Mouse (Mus musculus) forebrain, embryonic 16.5 days (tissue): ENCODE measurements around the gene Sptan1. TPM values are rescaled to one million over a fixed set of nuclear protein-coding genes. Genes with fewer than 3 reads are reported as not detected.
A peak's percentile ranks its signal among the peaks of the same experiment; 100 is the strongest.

Experiments
- ATAC-seq: fragments of 200-750 bp; cut with Nextera tagmentation; 2 replicates; pipeline ENCODE4 v1.8.0; 2017; ENCODE audit warnings: mild to moderate bottlenecking, moderate library complexity
- H3K27ac ChIP-seq: fragments of 300-500 bp; sonication (generic); 2 replicates; pipeline ENCODE4 v1.5.1; 2014; ENCODE audit warnings: low read length, control low read depth
- H3K27me3 ChIP-seq: fragments of 300-500 bp; sonication (generic); replicated peaks from 2 replicates; pipeline ENCODE4 v1.6.1; 2014; ENCODE audit warnings: low read length; ENCODE audit not compliant: control insufficient read depth, insufficient read depth
- H3K36me3 ChIP-seq: fragments of 300-500 bp; sonication (generic); 2 replicates; pipeline ENCODE4 v1.6.1; 2014; ENCODE audit not compliant: control insufficient read depth, insufficient read depth
- H3K4me1 ChIP-seq: fragments of 300-500 bp; sonication (generic); replicated peaks from 2 replicates; pipeline ENCODE4 v1.6.1; 2014; ENCODE audit warnings: low read length; ENCODE audit not compliant: control insufficient read depth, insufficient read depth
- H3K4me2 ChIP-seq: fragments of 300-500 bp; sonication (generic); 2 replicates; pipeline ENCODE4 v1.6.1; 2014; ENCODE audit warnings: mild to moderate bottlenecking, low read length, control low read depth
- H3K4me3 ChIP-seq: fragments of 300-500 bp; sonication (generic); replicated peaks from 2 replicates; pipeline ENCODE4 v1.5.1; 2014; ENCODE audit warnings: mild to moderate bottlenecking, low read length, control low read depth
- H3K9ac ChIP-seq: fragments of 300-500 bp; sonication (generic); replicated peaks from 2 replicates; pipeline ENCODE4 v1.6.1; 2014; ENCODE audit warnings: low read depth, low read length, control low read depth
- H3K9me3 ChIP-seq: fragments of 300-500 bp; sonication (generic); 2 replicates; pipeline ENCODE4 v1.6.1; 2016; ENCODE audit warnings: low read length; ENCODE audit not compliant: control insufficient read depth
- WGBS: fragments of 180-500 bp; shearing (Covaris S2); extraction: QIAGEN DNeasy Blood & Tissue Kit; methylation state at CpG from one replicate; pipeline ENCODE4 v1.1.7; 2014; 5-methylcytosine and 5-hydroxymethylcytosine counted together
- polyA plus RNA-seq: library from polyadenylated mRNA; unstranded; fragments of >200 nt; fragmentation: Nextera tagmentation; extraction: Ambion mirVana; gene quantifications from 2 replicates; pipeline ENCODE4 v1.2.1, GENCODE M21; 2015

Gene Sptan1
- polyA plus RNA-seq, 1 experiment from 2014 or later = 294 TPM

DNA sequence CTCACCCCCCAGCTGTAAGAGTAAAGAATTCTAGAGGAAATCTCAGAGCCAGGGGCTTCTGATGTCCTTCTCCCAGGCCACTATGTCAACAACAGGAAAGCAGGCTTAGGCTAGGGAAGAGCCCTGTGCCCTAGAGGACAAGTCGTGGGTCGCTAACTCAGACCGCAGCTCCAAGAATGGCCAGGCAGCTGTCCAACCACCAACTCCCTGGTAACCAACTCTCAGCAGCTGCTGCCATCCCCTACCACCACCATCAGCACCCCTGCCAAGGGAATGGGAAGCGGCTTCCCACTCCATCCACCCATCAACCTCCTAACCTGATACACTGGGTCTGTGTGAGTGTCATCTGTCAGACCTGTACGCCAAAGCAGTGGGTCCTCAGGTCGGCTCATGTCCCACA, 67.6 kb downstream of the Sptan1 start:
- Histone ChIP-seq H3K4me3 (no peak overlapping the region), H3K9ac (no peak overlapping the region), H3K4me2 (no peak overlapping the region), H3K36me3 (peaks cover 40% of the 10 kb centered on the region), H3K9me3 (no peaks in the 10 kb centered on the region), H3K27me3 (no peaks in the 10 kb centered on the region), H3K4me1 (no peaks in the 10 kb centered on the region), H3K27ac (no peak overlapping the region)
- 74% methylated on average over 6 of the region's 6 CpGs for WGBS
- ATAC-seq = no peak

DNA sequence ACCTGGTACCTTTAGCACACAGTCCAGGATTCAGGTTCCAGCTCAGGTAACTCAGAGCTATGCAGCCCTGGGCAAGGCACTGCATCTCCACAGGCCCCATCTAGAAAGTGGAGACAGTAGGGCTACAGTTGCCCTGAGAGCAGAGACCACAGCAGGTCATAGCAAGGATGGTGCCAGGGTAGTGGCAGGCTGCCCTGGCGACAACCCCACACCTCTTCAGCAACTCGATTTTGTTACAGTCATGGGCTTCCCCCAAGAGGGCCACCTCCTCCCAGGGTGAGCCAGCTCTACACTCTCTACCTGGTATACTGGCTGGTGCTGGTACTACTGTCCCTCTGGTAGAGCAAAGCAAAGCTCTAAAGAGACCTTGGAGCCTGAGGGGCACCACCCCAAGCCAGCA, 72.4 kb downstream of the Sptan1 start:
- Histone ChIP-seq H3K4me3 (no peak overlapping the region), H3K27me3 (no peaks in the 10 kb centered on the region), H3K9me3 (no peaks in the 10 kb centered on the region), H3K27ac (no peak overlapping the region), H3K4me2 (no peak overlapping the region), H3K4me1 (no peaks in the 10 kb centered on the region; the same call in 1 of the 2 replicates), H3K9ac (no peak overlapping the region), H3K36me3 (peaks cover 4% of the 10 kb centered on the region)
- WGBS = 93% methylated on average over 2 of the region's 2 CpGs
- ATAC-seq = no peak

DNA sequence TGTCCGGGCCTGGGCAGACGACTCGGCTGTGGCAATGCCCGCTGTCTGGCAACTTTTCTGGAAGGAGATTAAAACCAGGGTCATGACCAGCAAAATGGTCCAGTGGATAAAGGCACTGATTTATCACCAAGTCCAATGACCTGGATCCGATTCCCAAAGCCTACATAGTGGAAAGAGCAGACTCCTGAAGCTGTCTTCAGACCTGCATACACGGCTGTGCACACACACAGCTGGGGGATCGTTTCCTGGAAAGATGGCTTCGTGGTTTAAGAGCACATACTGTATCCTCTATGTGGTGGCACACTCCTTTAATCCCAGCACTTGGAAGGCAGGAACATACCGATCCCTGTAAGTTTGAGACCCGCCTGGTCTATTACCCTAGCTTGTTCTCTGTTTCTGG, 73.0 kb downstream of the Sptan1 start:
- Histone ChIP-seq H3K4me1 (no peaks in the 10 kb centered on the region; the same call in 1 of the 2 replicates), H3K4me3 (no peak overlapping the region), H3K9ac (no peak overlapping the region), H3K36me3 (peaks cover 4% of the 10 kb centered on the region), H3K9me3 (no peaks in the 10 kb centered on the region), H3K4me2 (no peak overlapping the region), H3K27me3 (no peaks in the 10 kb centered on the region), H3K27ac (no peak overlapping the region)
- 96% methylated on average over 10 of the region's 10 CpGs for WGBS
- no peak for ATAC-seq

DNA sequence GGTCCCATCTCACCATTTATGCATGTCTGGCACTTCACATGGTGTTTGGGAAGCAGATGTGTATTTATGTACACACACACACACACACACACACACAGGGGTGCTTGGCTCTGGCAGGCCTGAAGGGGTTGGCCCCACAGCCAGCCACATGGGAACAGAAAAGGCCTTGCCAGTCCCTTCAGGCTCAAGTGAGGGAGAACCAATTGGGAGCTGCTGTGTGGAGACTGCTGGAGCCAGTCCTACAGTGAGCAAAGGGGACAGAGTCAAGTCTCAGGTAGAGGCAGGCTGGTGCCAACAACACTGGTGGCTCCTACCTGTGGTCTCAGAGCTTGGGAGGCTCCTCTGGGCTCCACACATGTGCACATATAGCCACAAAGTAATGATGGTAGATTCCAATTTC, 74.3 kb downstream of the Sptan1 start:
- no peak overlapping the region for H3K4me2 ChIP-seq
- H3K9ac ChIP-seq = no peak overlapping the region
- H3K36me3 ChIP-seq = peaks cover 4% of the 10 kb centered on the region
- H3K27ac ChIP-seq = no peak overlapping the region
- H3K4me3 ChIP-seq = no peak overlapping the region
- H3K9me3 ChIP-seq = no peaks in the 10 kb centered on the region
- H3K27me3 ChIP-seq = no peaks in the 10 kb centered on the region
- no peak for ATAC-seq
- no peaks in the 10 kb centered on the region; the same call in 1 of the 2 replicates for H3K4me1 ChIP-seq

DNA sequence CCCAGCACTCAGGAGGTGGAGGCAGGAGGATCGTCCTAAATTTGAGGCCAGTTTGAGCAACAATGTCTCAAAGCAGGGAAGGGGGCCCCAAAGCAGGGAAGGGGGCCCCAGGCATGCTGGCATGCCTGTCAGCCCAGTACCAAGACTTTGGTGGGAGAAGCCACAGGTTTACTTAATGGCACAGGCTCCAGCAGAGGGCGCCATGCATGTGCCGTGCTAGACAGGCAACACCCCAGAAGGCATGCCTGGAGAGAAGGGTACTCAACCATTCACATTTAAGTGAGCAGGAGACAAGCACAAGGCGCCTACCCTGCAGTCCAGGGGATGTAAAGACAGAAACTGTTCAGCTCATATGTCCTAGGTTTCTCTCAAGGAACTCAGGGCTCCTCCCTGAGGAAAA, 77.1 kb downstream of the Sptan1 start:
- H3K9ac ChIP-seq = no peak overlapping the region
- ATAC-seq = no peak
- no peaks in the 10 kb centered on the region for H3K9me3 ChIP-seq

DNA sequence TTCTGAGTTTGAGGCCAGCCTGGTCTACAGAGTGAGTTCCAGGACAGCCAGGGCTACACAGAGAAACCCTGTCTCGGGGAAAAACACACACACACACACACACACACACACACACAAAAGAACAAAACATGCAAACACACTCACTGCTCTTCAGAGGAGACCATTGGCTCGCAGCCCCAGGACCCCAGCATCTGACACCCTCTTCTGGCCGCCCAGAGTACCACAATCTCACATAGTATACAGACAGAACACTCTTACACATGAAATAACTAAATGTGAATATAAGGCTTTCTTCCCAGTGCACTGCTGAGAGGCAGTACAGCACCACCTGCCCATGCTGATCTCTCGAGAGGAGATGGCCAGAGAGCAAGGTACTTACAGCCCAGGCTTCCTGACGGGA, 79.2 kb downstream of the Sptan1 start:
- Histone ChIP-seq H3K27me3 (no peaks in the 10 kb centered on the region), H3K9ac (no peak overlapping the region), H3K36me3 (no peaks in the 10 kb centered on the region), H3K4me2 (no peak overlapping the region), H3K4me3 (no peak overlapping the region), H3K27ac (no peak overlapping the region), H3K4me1 (peaks cover 9% of the 10 kb centered on the region), H3K9me3 (no peaks in the 10 kb centered on the region)
- 78% methylated on average over 5 of the region's 5 CpGs for WGBS
- no peak for ATAC-seq

More for the DNA sequence above, 77.1 kb downstream of the Sptan1 start:
- 3% methylated on average over 4 of the region's 4 CpGs for WGBS
- Histone ChIP-seq H3K36me3 (no peaks in the 10 kb centered on the region), H3K4me1 (peaks cover under 1% of the 10 kb centered on the region; the same call in 1 of the 2 replicates), H3K27ac (no peak overlapping the region), H3K27me3 (no peaks in the 10 kb centered on the region), H3K4me2 (no peak overlapping the region), H3K4me3 (no peak overlapping the region)

DNA sequence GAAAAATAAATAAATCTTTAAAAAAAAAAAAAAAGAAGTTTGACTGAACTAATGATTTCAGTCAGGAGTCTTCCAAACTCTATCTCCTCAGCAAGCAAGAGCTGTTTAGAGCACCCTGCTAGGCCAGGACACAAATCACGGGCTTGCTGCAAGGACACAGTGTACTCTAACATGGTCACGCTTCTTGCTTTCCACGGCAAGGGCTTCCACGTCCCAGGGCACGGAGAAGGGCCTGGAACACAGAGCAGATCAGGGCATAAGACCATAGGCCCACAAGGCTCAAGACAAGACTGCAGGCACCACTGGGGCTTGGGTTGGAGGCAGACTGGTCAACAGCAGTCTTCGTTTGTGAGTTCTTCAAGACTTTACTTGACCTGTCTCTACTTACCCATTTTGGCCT, 81.8 kb downstream of the Sptan1 start:
- Histone ChIP-seq H3K4me1 (peaks cover 9% of the 10 kb centered on the region), H3K9me3 (no peaks in the 10 kb centered on the region), H3K4me2 (no peak overlapping the region), H3K9ac (no peak overlapping the region), H3K27me3 (no peaks in the 10 kb centered on the region), H3K36me3 (no peaks in the 10 kb centered on the region), H3K4me3 (no peak overlapping the region), H3K27ac (no peak overlapping the region)
- no peak for ATAC-seq
- WGBS = 96% methylated on average over 6 of the region's 6 CpGs

DNA sequence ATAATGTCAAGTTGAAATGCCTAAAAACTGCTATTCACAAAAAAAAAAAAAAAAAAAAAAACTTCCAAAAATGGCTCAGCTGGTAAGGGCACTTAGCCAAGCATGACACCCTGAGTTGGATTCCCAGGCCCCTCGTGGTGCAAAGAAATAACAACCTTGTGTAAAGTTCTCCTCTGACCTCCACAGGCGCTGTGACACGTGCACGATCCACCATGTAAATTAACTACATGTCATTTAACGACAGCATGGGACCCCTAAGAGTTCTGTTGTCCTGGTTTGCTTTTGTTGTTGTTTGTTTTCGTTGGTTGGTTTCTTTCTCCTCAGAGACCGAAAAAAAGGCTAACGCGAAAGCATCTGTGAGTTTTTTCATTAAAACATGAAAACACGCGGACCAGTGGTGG, 82.7 kb downstream of the Sptan1 start:
- Histone ChIP-seq H3K27ac (peak overlapping the region; percentile 98), H3K4me2 (peak overlapping the region; percentile 69), H3K27me3 (no peaks in the 10 kb centered on the region), H3K36me3 (no peaks in the 10 kb centered on the region), H3K4me1 (peaks cover 9% of the 10 kb centered on the region), H3K9ac (peak overlapping the region; percentile 79), H3K4me3 (peak overlapping the region; percentile 82), H3K9me3 (no peaks in the 10 kb centered on the region)
- 54% methylated on average over 11 of the region's 11 CpGs for WGBS
- no peak; the same call in 1 of the 2 replicates for ATAC-seq

DNA sequence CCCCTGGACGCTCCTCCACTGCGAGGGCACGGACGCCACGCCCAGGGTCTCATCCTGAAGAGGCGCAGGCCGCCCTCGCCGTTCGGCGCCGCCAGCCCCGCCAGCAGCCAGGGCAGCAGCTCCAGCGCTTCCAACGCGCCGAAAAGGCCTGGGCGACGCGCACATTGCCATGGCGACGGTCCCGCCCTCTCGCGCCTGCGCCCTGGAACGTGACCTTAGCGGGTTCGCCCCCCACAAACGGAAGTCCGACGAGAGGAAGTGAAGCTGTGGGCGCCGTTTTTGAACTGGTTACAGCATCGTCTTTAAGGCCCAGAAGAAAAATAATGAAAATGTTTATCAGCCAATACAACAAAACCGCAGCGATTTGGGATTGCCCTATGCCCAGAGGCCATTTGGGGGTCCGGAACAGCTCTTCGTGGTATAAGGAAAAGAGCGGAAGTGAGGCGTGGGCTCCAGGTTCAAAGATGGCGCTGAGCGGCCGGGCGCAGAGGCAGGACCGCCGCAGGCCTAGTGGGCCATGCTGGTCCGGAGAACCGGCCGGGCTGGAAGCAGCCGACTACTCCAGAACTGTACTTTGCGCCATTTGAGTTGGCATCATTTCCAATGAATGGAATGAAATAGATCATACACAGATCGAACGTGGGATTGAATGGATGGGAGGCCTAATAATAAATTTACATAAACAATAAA, 83.5 kb downstream of the Sptan1 start, which contains the start of gene Wdr34:
Gene Wdr34, minus strand, starts transcription at position 183 of the 690 bp plus-strand sequence.
- Histone ChIP-seq H3K9ac (peak within 1 kb of the TSS; percentile 79), H3K27me3 (no peaks in the 10 kb centered on the region), H3K27ac (peak within 1 kb of the TSS; percentile 98), H3K4me1 (peaks cover 9% of the 10 kb centered on the region), H3K36me3 (no peaks in the 10 kb centered on the region), H3K9me3 (no peaks in the 10 kb centered on the region), H3K4me3 (peak within 1 kb of the TSS; percentile 82), H3K4me2 (peak within 1 kb of the TSS; percentile 69)
- ATAC-seq = peak; percentile 96
- WGBS = under 1% methylated on average over 54 of the region's 54 CpGs
